17 mouse cellular contexts compared by ENCODE assay signal in the genomic region with DNA sequence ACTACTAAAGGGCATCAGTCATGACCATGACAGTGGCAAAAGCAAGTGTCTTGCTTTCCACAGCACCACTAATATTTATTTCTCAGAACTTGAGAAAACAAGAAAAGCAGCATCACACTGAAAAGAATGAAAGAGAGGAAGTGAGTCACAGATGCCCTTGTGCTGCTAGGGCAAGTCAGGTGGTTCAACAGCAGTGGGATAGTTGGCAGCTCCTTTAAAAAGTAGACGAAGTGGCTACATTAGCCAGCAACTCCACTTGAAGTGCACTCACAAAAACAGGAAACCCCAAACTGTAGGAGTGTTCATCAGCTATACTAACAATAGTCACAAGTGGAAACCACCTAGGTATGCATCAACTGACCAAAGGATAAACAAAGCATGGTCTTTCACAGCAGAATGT. TPM values are rescaled to one million over a fixed set of nuclear protein-coding genes. Genes with fewer than 3 reads are reported as not detected.
DNase-seq lines count a peak whose midpoint lies in the region.
"Had no signal": no experiment of that assay in that cellular context is flagged by ENCODE, and none has a peak within 500 bp of the region (broad histone marks: within the 10 kb centered on the region; RNA-seq: fewer than 3 reads in every experiment).

No protein-coding gene starts in this region.

- DNase-seq in adrenal gland, adult 2 months: peak; percentile 18
- DNase-seq in adrenal gland, postnatal 4 days (ENCODE audit: low spot score in 2 of 2): no peak
- DNase-seq in lung, postnatal 10 days: peak; percentile 22
- DNase-seq in lung, postnatal 14 days: no peak
- peak; percentile 34 for DNase-seq in fibroblast of lung, adult 2 months (ENCODE audit: low read depth)
- DNase-seq in frontal cortex, postnatal 25 days (ENCODE audit: low spot score in 2 of 2): no peak
- DNase-seq in thymus, postnatal 10 days (ENCODE audit: low spot score in 2 of 2): no peak
- DNase-seq: adrenal gland, postnatal 14 days; cerebellum, adult 11-12 months; cerebellum, adult 9-11 months; embryo, embryonic 11 days; gastrocnemius, adult 2 months; gastrocnemius, postnatal 36 days; kidney, adult 8-10 months; kidney, postnatal 4 days; liver, embryonic 13.5 days; lung, embryonic 14.5 days had no signal

RNA-seq across cellular contexts. Expression of gene Ddx51, which starts 50.8 kb away (rescaled TPM):
- total RNA-seq in adrenal gland, adult 2 months (2021): 10 to 100 TPM; 12.4 to 18.8 TPM
- 20.0 and 24.6 TPM in 2 replicates for polyA plus RNA-seq in adrenal gland, adult 2 months (2012; rRNA removed)
- 10 to 100 TPM; 26.3 to 27.0 TPM for total RNA-seq in adrenal gland, postnatal 4 days (2021)

RNA-seq across cellular contexts. Expression of gene Noc4l, which starts 50.8 kb away (rescaled TPM):
- total RNA-seq in adrenal gland, adult 2 months (2021): 10 to 100 TPM; 19.3 to 19.7 TPM
- 54.4 and 68.1 TPM in 2 replicates for polyA plus RNA-seq in adrenal gland, adult 2 months (2012; rRNA removed)
- 10 to 100 TPM; 27.0 to 29.3 TPM for total RNA-seq in adrenal gland, postnatal 4 days (2021)

Comparison
In these comparisons a context has a peak if more than half of its experiments do, and no peak if none do; other contexts are left out.
1. DNase-seq: peak in adrenal gland, adult 2 months (single experiment), lung, postnatal 10 days (single experiment) and fibroblast of lung, adult 2 months (single experiment); none in adrenal gland, postnatal 4 days (0 of 2), lung, postnatal 14 days (single experiment), frontal cortex, postnatal 25 days (0 of 2) and thymus, postnatal 10 days (0 of 2).